Mouse (Mus musculus) spleen, adult 2 months (tissue): ENCODE measurements around the gene Trrap.

ENCODE experiments used
- CTCF ChIP-seq: fragments of 200-500 bp; IDR thresholded peaks from 2 replicates; pipeline ENCODE4 v1.5.1; 2011; ENCODE audit warnings: mild to moderate bottlenecking, inconsistent platforms; ENCODE audit not compliant: insufficient read depth, insufficient read length, insufficient replicate concordance; ENCODE audit errors: extremely low read depth
- POLR2A ChIP-seq: fragments of 200-500 bp; IDR thresholded peaks from 2 replicates; pipeline ENCODE4 v1.6.1; 2011; ENCODE audit warnings: low read depth, low read length, inconsistent platforms

DNA sequence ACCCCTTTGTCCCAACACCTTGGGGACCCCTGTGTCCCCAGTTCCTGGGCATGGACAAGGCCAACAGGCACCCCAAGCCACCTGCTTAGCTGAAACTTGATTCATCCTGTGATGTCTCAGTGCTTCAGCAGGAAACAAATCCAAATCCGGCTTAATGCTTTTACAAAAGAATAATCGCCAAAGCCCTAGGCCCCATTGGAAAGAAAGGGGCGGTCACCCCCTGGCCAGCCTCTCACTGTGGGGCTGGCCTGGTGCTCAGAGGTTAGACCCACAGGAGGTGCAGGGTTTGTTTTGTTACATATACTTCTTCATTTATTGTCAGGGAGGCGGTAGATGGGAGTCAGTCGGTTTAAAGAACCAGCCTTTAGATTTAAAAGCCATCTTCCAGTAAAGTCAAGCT, 39.3 kb upstream of the Trrap start:
- no peak for TF ChIP-seq CTCF
- no peak for TF ChIP-seq POLR2A
